Mouse (Mus musculus) stomach, adult 2 months (tissue): ENCODE results near the gene Gm20897. TPM values are rescaled to one million over a fixed set of nuclear protein-coding genes. Genes with fewer than 3 reads are reported as not detected.

ENCODE experiments used
- polyA plus RNA-seq: library from polyadenylated mRNA; depleted of rRNA; stranded (reverse); fragments of >200 nt; gene quantifications from 2 replicates; pipeline ENCODE4 v1.2.3, GENCODE M21; 2012; rRNA removed

Gene Gm20897
- not detected in 2 replicates for polyA plus RNA-seq

GRCm38 (mm10) chrY:38502138-38502537, at the start of gene Gm20897:
Gm20897 (minus strand) TSS chrY:38502238.

Other genes starting within 250 kb of the Gm20897 start
- gene Gm21732, start 73.5 kb upstream of the Gm20897 start, polyA plus RNA-seq, result not detected in 2 replicates